Mouse (Mus musculus) thymus, postnatal 0 days (tissue): Measurements from ENCODE around the gene Atp4a. TPM values are rescaled to one million over a fixed set of nuclear protein-coding genes. Genes with fewer than 3 reads are reported as not detected.

Experiments
- DNase-seq: peaks from one replicate; pipeline ENCODE4 v3.0.0-alpha.2; 2015; ENCODE audit warnings: low spot score
- polyA plus RNA-seq: library from polyadenylated mRNA; unstranded; fragments of >200 nt; fragmentation: Nextera tagmentation; extraction: Ambion mirVana; gene quantifications from 2 replicates; pipeline ENCODE4 v1.2.1, GENCODE M21; 2015

Atp4a gene
- 1.4 and 1.5 TPM in 2 replicates for polyA plus RNA-seq

DNA sequence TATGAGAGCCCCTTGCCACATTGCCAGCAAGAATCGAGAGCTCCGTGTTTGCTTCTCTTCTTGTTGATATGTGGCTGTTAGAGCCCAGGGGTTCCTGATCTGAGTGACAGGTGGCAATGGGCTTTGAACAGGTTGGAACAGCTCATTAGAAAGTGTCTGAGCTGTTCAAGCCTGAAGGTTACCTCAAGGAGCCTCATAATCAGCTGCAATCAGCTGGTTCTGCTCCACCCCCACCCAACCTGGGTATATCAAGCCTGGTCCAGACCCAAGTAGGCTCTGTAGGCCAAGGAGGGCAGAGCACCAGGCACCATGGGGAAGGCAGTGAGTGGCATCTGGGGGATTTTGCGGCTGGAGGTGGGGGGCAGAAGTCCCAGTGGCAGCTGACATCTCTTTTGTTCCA lies at the start of gene Atp4a:
TSS of gene Atp4a (plus strand) at position 268 of the 400 bp plus-strand sequence.
- DNase-seq, result no peak

DNA sequence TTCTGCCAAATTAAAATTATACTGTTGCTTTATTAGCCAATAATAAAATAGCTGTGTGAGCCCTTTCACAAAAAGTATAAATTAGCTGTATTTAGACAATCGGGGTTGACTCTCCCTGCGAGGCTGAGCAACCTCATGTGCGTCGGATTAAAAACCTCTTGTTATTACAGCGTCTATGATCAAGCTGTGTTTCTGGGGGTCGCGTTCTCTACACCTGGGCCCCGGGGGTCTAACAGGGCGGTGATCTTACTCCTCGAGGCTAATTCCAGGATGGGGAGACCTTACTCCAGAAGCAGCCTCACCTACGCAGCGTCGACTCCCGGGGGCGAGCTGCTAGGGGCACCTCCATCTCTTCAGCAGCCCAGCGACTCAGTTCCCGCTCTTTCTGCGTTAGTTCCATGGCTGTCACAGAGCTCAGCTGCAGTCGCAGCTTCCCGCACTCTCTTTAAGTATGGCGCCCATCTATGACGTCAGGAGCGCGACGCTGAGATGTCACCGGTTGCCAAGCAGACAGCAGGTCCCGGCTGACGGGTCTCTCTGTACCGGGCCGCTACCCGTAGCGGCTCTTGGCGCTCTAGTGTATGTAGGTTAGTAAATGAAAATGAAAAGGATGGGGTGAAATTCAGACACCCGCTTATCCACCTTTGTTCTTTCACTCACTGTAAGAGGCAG lies 47.3 kb upstream of the Atp4a start, which contains the start of gene Haus5:
TSS of gene Haus5 (minus strand) at position 466 of the 672 bp plus-strand sequence.
- peak; percentile 95 for DNase-seq

DNA sequence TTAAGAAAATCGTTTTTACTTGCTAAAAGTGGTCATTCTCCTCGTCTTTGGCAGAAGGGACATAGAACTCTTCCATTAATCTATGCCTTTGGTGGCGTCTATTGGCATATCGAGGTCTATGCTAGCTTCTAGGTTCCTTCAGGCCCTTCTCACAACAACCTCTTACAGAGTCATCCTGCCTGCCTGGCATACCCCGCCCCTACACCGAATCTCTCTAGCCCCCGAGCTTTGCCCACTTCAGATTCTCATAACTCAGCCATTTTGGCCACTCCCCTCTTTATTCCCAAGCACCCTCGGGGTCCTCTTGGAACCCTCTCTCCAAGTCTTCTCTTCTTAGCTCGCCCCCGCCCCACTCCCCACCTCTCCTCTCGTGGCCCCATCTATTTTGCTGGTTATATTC lies 46.7 kb upstream of the Atp4a start:
- DNase-seq, result no peak

DNA sequence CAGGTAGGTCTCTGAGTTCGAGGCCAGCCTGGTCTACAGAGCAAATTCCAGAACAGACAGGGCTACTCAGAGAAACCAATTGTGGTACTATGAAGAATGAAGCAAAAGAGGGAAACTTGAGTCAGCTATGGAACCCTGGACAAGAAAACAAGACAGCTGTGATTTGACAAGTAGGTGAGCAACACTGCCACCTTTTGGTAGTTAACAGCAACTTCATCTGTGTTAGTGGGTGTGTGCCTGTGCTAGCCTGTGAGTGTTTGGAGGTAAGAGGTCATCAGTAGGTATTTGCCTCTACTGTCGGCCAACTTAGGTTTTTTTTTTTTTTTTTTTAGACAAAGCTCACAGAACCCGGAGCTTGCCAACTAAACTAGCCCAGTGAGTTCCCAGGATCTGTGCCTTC lies 42.8 kb upstream of the Atp4a start:
- DNase-seq, result peak; percentile 44

DNA sequence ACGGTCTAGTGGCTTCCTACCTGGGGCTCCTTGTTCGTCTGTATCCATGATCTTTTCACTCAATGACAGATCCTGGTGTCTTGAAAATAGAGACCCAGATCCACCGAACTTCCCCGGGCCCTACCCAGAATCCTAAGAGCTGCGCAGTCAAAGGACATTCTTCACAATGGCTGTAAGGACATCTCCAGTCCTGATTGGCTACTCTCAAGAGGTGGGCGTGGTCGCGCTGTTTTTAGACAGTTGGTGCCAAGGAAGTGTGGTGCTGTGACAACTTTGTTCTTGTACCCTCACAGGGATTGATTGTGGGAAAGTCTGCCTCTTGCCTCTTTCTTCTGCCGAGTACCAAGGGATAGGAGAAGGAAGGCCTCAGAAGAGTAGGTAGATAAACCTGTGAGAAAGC lies 40.5 kb upstream of the Atp4a start, which contains the start of gene Pmis2:
TSS of gene Pmis2 (minus strand) at position 126 of the 400 bp plus-strand sequence.
- no peak for DNase-seq

DNA sequence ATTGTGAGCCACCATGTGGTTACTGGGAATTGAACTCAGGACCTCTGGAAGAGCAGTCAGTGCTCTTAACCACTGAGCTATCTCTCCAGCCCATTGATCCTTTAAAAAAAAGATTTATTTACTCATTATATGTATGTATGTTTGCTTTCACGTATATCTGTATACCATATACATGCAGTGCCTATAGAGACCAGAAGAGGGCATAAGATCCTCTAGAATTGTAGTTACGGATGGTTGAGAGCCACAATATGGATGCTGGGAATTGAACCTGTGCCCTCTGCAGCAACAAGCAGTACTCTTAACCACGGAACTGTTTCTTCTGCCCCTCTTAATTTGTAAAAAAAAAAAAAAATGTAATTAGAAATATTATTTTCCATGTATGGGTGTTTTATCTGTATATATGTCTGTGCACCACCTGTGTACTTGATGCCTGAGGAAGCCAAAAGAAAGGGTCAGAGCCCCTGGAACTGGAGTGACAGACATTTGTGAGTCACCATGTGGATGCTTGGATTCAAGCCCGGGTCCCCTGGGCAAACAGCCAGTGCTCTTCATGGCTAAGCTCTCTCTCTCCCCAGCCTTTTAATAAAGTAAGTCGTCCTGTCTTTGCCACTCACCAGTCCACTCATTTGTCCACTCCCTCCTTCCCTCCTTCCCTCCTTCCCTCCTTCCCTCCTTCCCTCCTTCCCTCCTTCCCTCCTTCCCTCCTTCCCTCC lies 33.6 kb upstream of the Atp4a start:
- DNase-seq, result peak; percentile 10

DNA sequence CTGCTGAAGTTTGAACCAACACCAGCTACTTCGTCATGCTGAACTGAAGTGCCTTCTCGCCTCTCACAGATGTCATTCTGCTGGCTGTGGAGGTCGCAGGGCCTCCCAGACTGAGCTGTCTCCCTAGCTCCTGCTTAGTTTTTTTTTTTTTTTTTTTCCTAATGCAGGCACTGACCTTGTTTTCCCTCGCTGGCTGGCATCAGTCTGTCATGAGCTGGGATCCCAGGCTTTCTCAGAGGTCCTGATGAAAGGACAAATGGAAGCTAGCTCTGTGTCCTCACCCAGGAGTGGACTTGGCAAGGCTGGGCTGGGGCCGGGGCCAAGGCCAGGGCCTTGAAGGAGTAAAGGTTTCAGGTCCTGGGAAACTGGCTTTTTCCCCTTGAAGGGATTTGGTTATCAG lies 30.1 kb upstream of the Atp4a start:
- no peak for DNase-seq

DNA sequence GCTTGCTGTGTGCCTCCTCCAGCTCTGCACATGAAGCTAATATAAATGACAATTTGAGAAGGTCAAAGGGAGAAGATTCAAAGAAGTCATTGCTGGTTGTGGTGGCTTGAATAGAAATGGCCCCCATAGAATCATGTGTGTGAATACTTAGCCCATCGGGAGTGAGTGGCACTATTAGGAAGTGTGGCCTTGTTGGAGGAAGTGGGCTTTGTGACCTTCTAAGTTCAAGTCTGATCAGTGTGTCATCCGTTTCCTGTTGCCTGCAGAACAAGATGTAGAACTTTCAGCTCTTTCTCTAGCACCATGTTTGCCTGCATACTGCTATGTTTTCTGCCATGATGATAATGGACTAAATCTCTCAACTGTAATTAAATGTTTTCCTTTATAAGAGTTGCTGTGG lies 28.6 kb upstream of the Atp4a start:
- no peak for DNase-seq

DNA sequence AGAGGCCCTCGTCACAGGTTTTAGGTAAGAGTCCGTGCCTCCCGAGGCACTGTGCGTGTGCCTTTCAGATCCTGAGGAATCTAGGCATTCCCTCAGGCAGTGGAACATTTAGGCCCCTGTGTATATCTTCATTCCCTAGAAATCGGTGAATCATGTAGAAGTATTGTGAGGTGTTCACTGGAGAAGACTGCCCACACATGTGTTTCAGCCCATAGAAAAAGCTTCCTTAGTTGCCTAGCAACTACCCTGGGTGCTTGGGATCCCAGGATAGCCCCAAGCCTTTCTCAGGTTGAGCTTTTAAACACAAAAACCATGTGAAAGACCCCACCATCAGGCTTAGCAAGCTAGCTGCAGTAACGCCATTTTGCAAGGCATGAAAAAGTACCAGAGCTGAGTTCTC lies 23.7 kb upstream of the Atp4a start:
- DNase-seq, result no peak

DNA sequence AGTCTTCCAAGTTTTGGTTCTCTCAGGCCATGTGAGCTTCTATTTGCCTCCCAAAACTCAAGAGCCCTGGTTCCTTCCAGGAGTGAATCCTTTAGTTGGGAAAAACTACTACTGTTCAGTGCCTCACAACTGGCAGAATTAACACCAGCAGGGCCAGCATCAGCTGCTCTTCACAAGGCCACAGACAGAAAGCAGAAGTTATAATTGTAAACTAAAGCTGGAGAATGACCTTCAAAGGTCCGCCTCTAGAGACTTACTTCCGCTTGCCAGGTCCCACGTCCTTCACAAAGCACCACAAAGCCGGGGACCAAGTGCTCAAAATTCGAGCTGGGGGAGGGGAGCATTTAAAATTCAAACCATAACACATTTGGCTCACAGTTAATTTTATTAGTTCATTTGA lies 13.9 kb upstream of the Atp4a start:
- no peak for DNase-seq

DNA sequence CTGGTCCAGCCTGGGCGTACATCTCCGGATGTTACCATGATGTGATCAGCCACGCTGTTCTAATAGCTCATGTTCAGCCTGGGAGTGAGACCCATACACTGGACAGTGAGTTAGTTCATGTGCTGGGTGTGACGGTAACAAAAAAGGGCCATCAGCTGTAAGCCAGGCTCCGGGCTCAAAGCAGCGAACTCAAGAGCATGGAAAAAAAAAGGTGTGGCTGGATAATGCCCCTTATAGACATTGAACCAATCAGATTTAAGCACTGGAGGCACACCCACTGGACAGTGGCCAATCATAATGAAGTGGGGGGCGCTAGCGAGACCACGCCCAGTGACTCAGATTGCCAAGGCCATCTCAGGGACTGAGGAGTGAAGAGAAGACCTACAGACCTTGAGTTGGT lies 13.4 kb upstream of the Atp4a start, which contains the start of gene 2200002J24Rik:
TSS of gene 2200002J24Rik (plus strand) at position 338 of the 400 bp plus-strand sequence.
- peak; percentile 34 for DNase-seq

DNA sequence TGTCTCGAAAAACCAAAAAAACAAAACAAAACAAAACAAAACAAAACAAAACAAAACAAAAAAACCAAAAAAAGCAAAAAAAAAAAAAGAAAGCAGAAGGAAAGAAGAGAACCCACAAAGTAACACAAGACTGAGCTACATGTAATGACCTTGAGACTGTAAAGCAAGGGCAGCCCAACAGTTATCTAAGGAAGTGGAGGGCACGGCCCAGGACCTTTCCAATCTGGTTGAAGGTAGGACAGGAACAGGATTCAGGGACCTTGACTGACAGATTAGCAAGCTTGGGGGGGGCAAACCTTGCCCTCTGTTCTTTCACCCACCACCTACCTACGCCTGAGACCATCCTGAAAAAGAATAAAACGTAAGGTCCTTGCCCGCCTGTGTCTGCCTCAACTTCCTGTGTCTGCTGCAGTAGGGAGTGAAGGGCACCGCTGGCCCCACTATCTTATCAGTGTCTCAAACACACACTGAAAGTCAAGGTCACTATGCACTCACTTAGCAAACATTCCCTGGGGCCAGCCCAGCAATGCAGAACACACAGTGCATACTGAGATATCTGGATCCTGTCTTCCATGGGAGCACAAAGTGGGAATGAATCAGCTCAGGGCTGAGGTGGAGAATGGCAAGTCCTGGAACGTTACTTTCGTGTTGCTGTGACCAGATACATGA lies 5.7 kb upstream of the Atp4a start:
- DNase-seq, result no peak

DNA sequence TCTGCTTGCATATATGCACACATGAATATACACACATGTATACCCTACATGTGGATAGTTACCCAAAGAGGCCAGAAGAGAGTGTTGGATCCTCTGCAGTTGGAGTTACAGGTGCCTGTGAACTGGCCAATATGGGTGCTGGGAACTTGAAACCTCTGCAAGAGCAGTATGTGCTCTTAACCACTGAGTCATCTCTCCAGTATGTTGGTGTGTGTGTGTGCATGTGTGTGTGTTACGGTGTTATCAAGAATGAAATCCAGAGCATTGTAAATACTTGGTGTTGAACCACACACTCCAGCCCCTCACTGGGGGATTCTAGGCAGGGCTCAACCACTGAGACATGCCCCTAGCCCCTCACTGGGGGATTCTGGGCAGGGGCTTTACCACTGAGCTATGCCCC lies 4.6 kb upstream of the Atp4a start:
- DNase-seq, result no peak

DNA sequence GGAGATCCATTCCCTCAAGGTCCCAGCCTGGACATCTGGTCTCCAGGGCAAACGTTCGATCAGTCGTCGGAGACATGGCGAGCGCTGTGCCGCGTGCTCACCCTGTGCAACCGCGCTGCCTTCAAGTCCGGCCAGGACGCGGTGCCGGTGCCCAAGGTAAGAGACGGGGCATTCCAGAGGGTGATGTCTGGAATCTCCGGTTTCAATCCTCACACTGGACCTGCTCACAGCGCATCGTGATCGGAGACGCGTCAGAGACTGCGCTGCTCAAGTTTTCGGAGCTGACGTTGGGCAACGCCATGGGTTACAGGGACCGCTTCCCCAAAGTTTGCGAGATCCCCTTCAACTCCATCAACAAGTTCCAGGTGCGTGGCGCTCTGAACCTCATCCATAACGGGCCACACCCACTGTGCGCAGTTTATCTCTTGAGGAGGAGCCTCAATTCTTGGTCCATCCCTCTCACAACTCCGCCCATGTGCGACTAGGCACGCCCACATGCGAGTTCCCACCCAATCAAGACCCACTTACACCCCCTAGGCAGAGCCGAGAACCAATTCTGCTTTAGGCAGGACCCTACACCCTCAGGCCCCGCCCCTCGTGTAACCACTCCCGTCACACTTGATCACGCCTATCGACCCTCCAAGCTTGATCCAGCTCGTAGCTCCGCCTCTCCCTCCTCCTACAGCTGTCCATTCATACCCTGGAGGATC lies 5.2 kb downstream of the Atp4a start:
- peak; percentile 89 for DNase-seq

DNA sequence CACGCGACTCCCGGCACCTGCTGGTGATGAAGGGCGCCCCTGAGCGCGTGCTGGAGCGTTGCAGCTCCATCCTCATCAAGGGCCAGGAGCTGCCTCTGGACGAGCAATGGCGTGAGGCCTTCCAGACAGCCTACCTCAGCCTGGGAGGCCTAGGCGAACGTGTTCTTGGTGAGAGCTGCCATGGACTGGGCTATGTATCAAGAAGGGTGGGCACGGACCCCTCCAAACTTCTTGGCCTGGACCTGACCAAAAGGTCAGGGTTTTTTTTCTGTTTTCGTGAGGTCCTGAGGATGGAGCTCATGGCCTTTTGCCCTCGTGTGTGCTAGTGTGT lies 5.7 kb downstream of the Atp4a start:
- DNase-seq, result no peak

DNA sequence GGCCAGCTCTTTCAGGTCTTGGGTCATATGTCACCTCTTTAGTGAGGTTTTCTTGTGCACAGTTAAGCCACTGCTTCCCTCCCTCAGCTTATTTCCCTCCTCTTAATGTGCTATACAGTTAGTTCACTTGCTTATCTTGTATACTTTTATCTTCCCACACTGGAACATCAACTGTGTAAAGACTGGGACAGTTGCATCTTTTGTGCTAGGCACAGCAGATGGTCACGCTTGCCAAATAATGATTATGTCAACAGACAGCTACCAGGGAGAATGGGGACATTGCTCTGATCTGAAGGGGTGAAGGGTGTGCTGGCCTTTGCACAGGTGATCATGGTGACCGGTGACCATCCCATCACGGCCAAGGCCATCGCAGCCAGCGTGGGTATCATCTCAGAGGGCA lies 7.7 kb downstream of the Atp4a start:
- no peak for DNase-seq

DNA sequence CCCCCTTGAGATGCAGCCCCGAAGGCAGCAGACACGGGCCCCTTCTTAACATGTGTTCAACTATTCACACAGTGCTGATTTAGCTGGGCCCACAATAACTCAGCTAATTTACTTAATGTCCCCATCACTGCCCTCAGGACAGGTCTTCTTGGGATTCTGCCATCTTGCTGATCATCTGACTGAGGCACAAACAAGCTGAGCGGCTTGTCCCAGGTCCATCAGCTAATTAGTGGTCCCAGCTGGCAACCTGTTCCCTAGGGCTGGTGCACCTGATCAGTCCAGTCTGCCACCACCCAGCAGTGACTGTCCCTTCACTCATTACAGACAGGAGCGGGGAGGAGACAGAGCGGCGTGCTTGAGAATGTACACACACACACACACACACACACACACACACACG lies 9.3 kb downstream of the Atp4a start:
- DNase-seq, result no peak

DNA sequence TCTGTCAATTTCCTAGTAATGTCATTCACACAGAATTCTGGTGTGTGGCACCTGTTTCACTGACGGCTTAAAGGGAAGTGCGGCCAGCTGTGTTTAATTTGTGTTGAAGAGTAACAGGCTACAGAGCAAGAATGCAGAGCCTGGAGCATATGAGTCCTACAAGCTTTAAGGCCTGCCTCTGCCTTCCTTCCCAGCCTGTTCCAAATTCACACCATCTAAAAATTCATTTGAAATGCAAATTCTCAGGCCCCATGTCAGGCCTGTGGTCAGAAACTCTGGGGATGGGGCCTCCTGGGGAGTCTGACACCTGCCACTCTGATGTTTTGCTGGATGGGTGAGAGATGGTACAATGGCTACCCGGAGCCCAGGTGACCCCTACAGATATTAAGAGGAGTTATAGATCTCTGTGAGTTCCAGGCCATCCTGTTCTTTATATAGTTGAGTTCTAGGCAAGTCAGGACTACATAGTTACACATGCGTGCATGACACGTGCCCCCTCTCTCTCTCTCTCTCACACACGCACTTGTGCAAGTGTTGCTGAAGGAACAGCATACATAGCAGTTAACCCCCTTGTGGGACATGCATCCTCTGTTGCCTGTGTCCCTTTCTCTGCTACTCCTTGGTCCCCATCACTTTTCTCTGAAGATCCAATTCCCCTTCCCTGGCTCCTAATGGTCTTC lies 11.4 kb downstream of the Atp4a start:
- no peak for DNase-seq

DNA sequence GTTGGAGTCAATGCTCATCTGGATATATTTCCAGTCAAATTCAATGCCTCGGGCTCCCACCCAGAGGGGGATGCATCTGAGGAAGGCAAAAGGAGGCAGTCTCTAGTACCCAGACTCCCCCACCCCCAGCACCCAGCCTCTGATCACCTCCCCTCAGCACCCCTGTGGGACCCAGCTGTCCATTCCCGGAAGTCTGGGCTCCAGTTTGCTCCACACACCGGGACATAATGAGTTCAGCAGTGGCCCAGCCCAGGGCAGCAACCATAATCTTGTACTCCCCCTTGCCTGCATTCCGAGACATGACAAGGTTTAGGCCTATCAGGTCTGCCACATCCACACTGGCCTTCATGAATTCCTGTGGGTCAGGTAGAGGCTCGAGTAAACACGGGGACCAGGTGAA lies 16.2 kb downstream of the Atp4a start:
- DNase-seq, result no peak

DNA sequence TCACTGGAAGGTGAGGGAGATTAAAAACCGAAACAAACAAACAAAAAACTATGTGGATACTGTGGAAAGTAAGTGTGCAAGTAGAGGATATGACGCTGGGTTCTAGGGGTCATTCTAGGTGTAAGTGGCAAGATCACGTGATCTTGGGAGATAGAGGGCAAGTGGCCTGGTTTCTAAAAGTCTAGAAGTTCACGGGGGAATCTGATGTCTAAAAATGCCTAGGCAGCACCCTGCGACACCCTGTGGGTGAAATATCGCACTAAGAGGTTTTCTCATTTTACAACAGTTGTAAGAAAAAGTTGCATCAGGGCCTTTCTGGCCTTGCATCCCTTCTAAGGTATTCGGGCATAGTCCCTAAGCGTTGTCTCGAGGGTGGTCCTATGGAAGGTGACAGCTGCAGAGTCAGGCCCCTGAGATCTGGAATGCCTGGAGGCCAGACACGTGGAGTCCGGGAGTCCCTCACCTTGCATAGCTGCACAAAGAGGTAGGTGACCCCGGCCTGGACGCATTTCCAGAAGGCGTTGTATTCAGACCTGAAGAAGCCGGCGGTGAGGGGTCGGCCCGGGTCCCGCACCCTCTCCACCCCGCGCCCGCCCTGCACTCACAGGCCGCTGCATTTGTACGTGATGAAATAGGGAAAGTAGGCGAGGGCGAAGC lies 16.9 kb downstream of the Atp4a start:
- DNase-seq, result peak; percentile 9
